Mouse (Mus musculus): Measurements from ENCODE around the gene Znrd1as. TPM values are rescaled to one million over a fixed set of nuclear protein-coding genes. Genes with fewer than 3 reads are reported as not detected.

The Znrd1as gene
- total and polyA plus RNA-seq, 3 experiments = 1.8 to 2.8 TPM; not detected in 1

GRCm38 (mm10) chr17:36981221-36981813, 22.9 kb downstream of the Znrd1as start, which contains the start of gene 2410137M14Rik:
Gene 2410137M14Rik (minus strand): TSS chr17:36981237.
- Histone ChIP-seq H3K9me3 (replicated peaks; ENCODE audit: insufficient read depth, low read length) (no peaks in the 10 kb centered on the region), H3K79me2 (ENCODE audit: control insufficient read depth, insufficient read depth, low read length, poor library complexity) (no peaks in the 10 kb centered on the region), H3K27ac (ENCODE audit: control insufficient read depth, low read depth, low read length) (no peak within 1 kb of the TSS), H3K4me1 (ENCODE audit: control insufficient read depth in 1 of 2, insufficient read depth in 2 of 2, low read length in 2 of 2) (no peaks in the 10 kb centered on the region), H3K4me3 (ENCODE audit: control insufficient read depth in 1 of 2, insufficient read depth in 1 of 2, low read depth in 2 of 2, low read length in 2 of 2) (no peak within 1 kb of the TSS), H3K27me3 (ENCODE audit: control insufficient read depth in 1 of 2, insufficient read depth in 2 of 2, low read length in 2 of 2) (peaks cover 7 to 9% of the 10 kb centered on the region in 2 experiments), H3K9ac (ENCODE audit: control insufficient read depth, low read depth, low read length, poor library complexity, severe bottlenecking) (no peak within 1 kb of the TSS), H3K36me3 (ENCODE audit: control insufficient read depth in 1 of 2, insufficient read depth in 2 of 2, low read length in 2 of 2) (no peaks in the 10 kb centered on the region)
- no peak for DNase-seq (ENCODE audit: low read depth, low spot score)
- TF ChIP-seq MAX (IDR thresholded peaks at IDR 0.05; ENCODE audit: low read length) (no peak), NRF1 (IDR thresholded peaks at IDR 0.05; ENCODE audit: insufficient read depth, low read depth, low read length, poor library complexity, severe bottlenecking) (no peak), USF1 (IDR thresholded peaks at IDR 0.05; ENCODE audit: low read depth, low read length) (no peak), POLR2AphosphoS5 (IDR thresholded peaks at IDR 0.05; ENCODE audit: borderline replicate concordance, low read depth, low read length) (no peak), USF2 (IDR thresholded peaks at IDR 0.05; ENCODE audit: borderline replicate concordance in 1 of 2, insufficient read depth in 1 of 2, low read depth in 1 of 2, low read length in 2 of 2) (no peak), RCOR1 (IDR thresholded peaks at IDR 0.05; ENCODE audit: low read depth, low read length) (no peak), GATA1 (IDR thresholded peaks at IDR 0.05; ENCODE audit: low read depth, low read length) (no peak), E2F4 (IDR thresholded peaks at IDR 0.05; ENCODE audit: borderline replicate concordance, low read depth, low read length) (no peak), ZNF384 (IDR thresholded peaks at IDR 0.05; ENCODE audit: low read depth, low read length) (no peak), TBP (IDR thresholded peaks at IDR 0.05; ENCODE audit: low read depth, low read length) (no peak), MAFK (IDR thresholded peaks at IDR 0.05; ENCODE audit: borderline replicate concordance, low read depth, low read length) (no peak), POLR2AphosphoS2 (IDR thresholded peaks at IDR 0.05; ENCODE audit: low read length) (no peak), TAL1 (IDR thresholded peaks at IDR 0.05; ENCODE audit: low read length) (no peak), ZMIZ1 (IDR thresholded peaks at IDR 0.05; ENCODE audit: low read depth, low read length) (no peak), KAT2A (conservative IDR thresholded peaks at IDR 0.05; ENCODE audit: low read depth, low read length) (no peak), CHD1 (IDR thresholded peaks at IDR 0.05; ENCODE audit: low read depth, low read length) (no peak), EP300 (IDR thresholded peaks at IDR 0.05; ENCODE audit: low read depth in 1 of 2, low read length in 2 of 2) (no peak), HCFC1 (IDR thresholded peaks at IDR 0.05; ENCODE audit: low read depth, low read length) (no peak), JUND (IDR thresholded peaks at IDR 0.05; ENCODE audit: low read depth, low read length) (no peak)

DNA sequence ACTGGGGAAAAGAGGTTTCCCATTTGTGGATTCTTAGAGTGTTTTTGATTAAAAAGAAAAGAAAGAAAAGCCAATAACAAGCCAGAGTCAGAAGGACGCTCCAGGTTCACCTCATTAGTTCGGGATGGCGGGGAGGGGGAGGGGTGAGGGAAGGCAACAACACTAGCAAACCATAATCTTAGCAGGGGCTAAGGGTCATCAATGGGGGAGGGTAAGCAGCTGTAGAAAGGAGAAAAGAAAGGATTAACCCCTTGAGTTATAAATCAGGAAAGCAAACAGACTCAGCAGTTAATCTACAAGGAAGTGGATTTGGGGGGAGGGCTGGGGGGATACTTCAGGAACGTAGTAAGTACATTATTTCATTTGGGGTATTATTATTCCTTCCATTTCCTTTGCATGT, 23.5 kb downstream of the Znrd1as start:
- Histone ChIP-seq H3K36me3 (ENCODE audit: control insufficient read depth in 1 of 2, insufficient read depth in 2 of 2, low read length in 2 of 2) (no peaks in the 10 kb centered on the region), H3K9ac (ENCODE audit: control insufficient read depth, low read depth, low read length, poor library complexity, severe bottlenecking) (no peak overlapping the region), H3K27ac (ENCODE audit: control insufficient read depth, low read depth, low read length) (no peak overlapping the region), H3K79me2 (ENCODE audit: control insufficient read depth, insufficient read depth, low read length, poor library complexity) (no peaks in the 10 kb centered on the region), H3K27me3 (ENCODE audit: control insufficient read depth in 1 of 2, insufficient read depth in 2 of 2, low read length in 2 of 2) (peaks cover 7 to 9% of the 10 kb centered on the region in 2 experiments), H3K4me1 (ENCODE audit: control insufficient read depth in 1 of 2, insufficient read depth in 2 of 2, low read length in 2 of 2) (no peaks in the 10 kb centered on the region), H3K9me3 (replicated peaks; ENCODE audit: insufficient read depth, low read length) (no peaks in the 10 kb centered on the region), H3K4me3 (ENCODE audit: control insufficient read depth in 1 of 2, insufficient read depth in 1 of 2, low read depth in 2 of 2, low read length in 2 of 2) (no peak overlapping the region)
- no peak for DNase-seq (ENCODE audit: low read depth, low spot score)
- no peak for TF ChIP-seq NRF1 (IDR thresholded peaks at IDR 0.05; ENCODE audit: insufficient read depth, low read depth, low read length, poor library complexity, severe bottlenecking)
- no peak for TF ChIP-seq UBTF (IDR thresholded peaks at IDR 0.05; ENCODE audit: borderline replicate concordance, insufficient read depth, low read depth, low read length)
- no peak for TF ChIP-seq TAL1 (IDR thresholded peaks at IDR 0.05; ENCODE audit: low read length)
- TF ChIP-seq JUND (IDR thresholded peaks at IDR 0.05; ENCODE audit: low read depth, low read length) = no peak
- TF ChIP-seq ZC3H11A (IDR thresholded peaks at IDR 0.05; ENCODE audit: low read depth, low read length) = no peak
- no peak for TF ChIP-seq MAFK (IDR thresholded peaks at IDR 0.05; ENCODE audit: borderline replicate concordance, low read depth, low read length)
- TF ChIP-seq MAX (IDR thresholded peaks at IDR 0.05; ENCODE audit: low read length) = no peak
- TF ChIP-seq ETS1 (IDR thresholded peaks at IDR 0.05; ENCODE audit: low read depth, low read length) = no peak
- no peak for TF ChIP-seq CHD1 (IDR thresholded peaks at IDR 0.05; ENCODE audit: low read depth, low read length)
- TF ChIP-seq MYC (IDR thresholded peaks at IDR 0.05; ENCODE audit: low read depth, low read length) = no peak
- no peak for TF ChIP-seq TBP (IDR thresholded peaks at IDR 0.05; ENCODE audit: low read depth, low read length)
- no peak for TF ChIP-seq USF1 (IDR thresholded peaks at IDR 0.05; ENCODE audit: low read depth, low read length)
- no peak for TF ChIP-seq GATA1 (IDR thresholded peaks at IDR 0.05; ENCODE audit: low read depth, low read length)
- TF ChIP-seq POLR2AphosphoS5 (IDR thresholded peaks at IDR 0.05; ENCODE audit: borderline replicate concordance, low read depth, low read length) = no peak

Measured in MEL (cell line).